Mouse (Mus musculus) small intestine, adult 2 months (tissue): ENCODE results near the gene Syt8.

Experiments used
- CTCF ChIP-seq: fragments of 200-500 bp; IDR thresholded peaks from 2 replicates; pipeline ENCODE4 v1.5.1; 2012; ENCODE audit warnings: low read depth, mild to moderate bottlenecking, control low read depth, inconsistent platforms, low read length, moderate library complexity, mixed read lengths; ENCODE audit not compliant: insufficient replicate concordance, insufficient read length; ENCODE audit errors: extremely low read depth
- POLR2A ChIP-seq: fragments of 200-500 bp; IDR thresholded peaks from 2 replicates; pipeline ENCODE4 v1.6.1; 2012; ENCODE audit warnings: low read depth, mild to moderate bottlenecking, control low read depth, inconsistent platforms, low read length, moderate library complexity

DNA sequence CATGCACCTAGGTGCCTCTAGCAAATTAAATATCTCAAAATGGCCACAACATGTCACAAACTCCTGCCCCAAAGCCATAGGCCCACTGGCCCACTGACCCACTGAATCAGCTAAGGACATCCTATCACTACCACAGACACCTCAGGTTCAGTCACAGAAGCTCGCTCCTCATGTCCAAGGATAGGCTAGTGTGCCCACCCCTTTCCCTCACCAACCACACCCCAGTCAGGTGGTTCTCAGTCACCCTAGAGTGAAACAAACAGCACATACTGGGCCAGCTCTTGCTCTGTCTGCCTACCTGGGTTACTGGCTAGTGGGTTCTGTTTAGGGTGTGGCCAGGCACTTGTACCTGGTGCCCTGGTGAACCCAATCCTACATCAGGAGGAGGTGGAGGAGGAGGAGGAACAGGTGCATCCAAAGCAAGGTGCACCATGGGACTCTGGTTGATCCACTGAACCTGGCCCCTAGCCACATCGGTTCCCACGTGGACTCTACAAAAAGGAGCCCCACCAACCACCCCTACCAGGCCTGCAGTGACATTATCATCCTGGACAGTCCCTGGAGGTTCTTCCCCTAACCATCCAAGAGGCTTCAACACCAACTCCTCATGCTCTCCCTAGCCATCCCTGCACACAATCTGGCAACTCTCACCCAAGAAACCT lies 48.8 kb upstream of the Syt8 start:
- no peak for TF ChIP-seq CTCF
- TF ChIP-seq POLR2A, result no peak
